Mouse (Mus musculus): ENCODE measurements at regions not wholly inside any gene's neighbourhood (a gene's known extent, or its start where the extent isn't known, plus 50 kb on each side); places are given as distances from the start of the nearest gene placed in this dataset.

DNA sequence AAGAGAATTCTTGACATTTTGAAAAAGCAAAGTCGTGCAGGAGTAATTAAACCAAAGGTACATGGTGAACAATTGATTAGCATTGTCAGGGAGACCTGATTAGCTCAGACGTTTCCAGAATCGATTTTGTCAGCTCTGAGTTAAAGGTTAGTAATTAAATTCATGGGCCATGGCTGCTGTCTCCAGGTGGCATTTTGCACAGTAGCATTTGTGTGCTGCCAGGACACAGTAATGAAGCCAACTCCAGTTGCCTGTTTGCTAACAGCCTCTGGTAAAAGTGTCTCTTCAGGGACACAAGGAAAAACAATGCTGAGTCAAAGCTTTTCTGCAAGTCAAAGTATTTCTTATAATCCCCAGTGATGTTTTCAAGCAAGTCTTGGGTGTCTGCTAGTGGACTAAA lies 113.3 kb upstream of the Kbtbd8 start:
- no peak for TF ChIP-seq CTCF (IDR thresholded peaks at IDR 0.05; ENCODE audit: low read depth)
- TF ChIP-seq EP300 (optimal IDR thresholded peaks at IDR 0.05) = no peak

All from stomach, postnatal 0 days (tissue).